Mouse (Mus musculus) ES-Bruce4 (cell line): ENCODE measurements around the gene Msi2.
A peak's percentile ranks its signal among the peaks of the same experiment; 100 is the strongest.

ENCODE experiments used
- CTCF ChIP-seq: IDR thresholded peaks from one replicate; pipeline ENCODE4 v1.8.1; 2011; ENCODE audit warnings: low read depth, low read length
- EP300 ChIP-seq: IDR thresholded peaks from 2 replicates; pipeline ENCODE4 v1.6.1; 2011; ENCODE audit warnings: low read depth, low read length; ENCODE audit not compliant: insufficient read depth
- POLR2A ChIP-seq: IDR thresholded peaks from one replicate; pipeline ENCODE4 v1.8.1; 2011; ENCODE audit warnings: low read length; ENCODE audit not compliant: insufficient read depth

DNA sequence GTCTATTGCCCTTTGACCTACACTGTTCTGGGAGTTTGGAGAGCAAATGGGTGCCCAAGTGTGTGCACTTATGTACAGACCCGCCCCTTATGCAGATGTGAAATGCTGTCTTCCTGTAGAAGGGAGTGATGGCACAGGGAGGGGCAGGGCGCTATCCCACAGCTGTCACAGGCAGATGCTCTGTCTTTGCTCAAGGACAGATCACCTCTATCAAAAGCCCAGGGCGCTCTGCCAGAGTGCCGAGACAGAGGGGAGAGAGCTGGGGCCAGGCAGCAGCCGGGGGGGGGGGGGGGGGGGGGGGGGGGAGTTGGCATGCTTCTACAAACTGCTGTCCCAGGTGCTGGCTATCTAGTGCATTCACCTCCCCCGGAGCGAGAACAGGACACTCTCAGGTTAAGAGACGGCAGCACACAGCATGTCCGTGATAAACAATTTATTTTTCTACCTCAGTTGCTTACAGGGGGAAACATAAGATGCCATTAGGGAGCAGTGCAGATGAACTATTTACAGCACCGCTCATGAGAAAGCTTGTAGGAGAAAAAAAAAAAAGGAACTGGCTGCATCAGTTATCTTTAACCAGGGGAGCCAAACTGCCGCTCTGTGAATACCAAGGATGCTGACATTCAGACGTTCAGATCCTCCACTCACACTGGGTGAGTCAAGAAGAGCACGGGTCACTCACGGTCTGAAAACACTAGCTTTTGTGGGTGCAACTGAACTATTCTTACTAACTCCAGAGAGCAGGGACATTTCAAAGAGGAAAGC, 337.0 kb downstream of the Msi2 start:
- TF ChIP-seq POLR2A (no peak), CTCF (no peak), EP300 (peak; percentile 83; the same call in 1 of the 2 replicates)
